Mouse (Mus musculus): ENCODE measurements at regions not wholly inside any gene's neighbourhood (a gene's known extent, or its start where the extent isn't known, plus 50 kb on each side); places are given as distances from the start of the nearest gene placed in this dataset.

- DNase-seq (ENCODE audit: low spot score in 2 of 2): no peak
Measured at GRCm38 (mm10) chr10:31076948-31077347, 234.3 kb upstream of the Hey2 start.

- no peak for DNase-seq (ENCODE audit: low spot score in 2 of 2)
Measured at GRCm38 (mm10) chr10:31076415-31076814, 233.8 kb upstream of the Hey2 start.

- DNase-seq (ENCODE audit: low spot score in 2 of 2): no peak
Measured at GRCm38 (mm10) chr10:31074004-31074645, 231.5 kb upstream of the Hey2 start.

GRCm38 (mm10) chr10:31068668-31069223, 226.1 kb upstream of the Hey2 start:
- DNase-seq (ENCODE audit: low spot score in 2 of 2): no peak

- DNase-seq (ENCODE audit: low spot score in 2 of 2): no peak
Measured at GRCm38 (mm10) chr10:31062732-31063131, 220.1 kb upstream of the Hey2 start.

GRCm38 (mm10) chr10:31053260-31053659, 210.7 kb upstream of the Hey2 start:
- no peak for DNase-seq (ENCODE audit: low spot score in 2 of 2)

- DNase-seq (ENCODE audit: low spot score in 2 of 2): no peak
Measured at GRCm38 (mm10) chr10:31051222-31051621, 208.6 kb upstream of the Hey2 start.

GRCm38 (mm10) chr10:31049352-31049751, 206.8 kb upstream of the Hey2 start:
- no peak for DNase-seq (ENCODE audit: low spot score in 2 of 2)

- DNase-seq (ENCODE audit: low spot score in 2 of 2): no peak
Measured at GRCm38 (mm10) chr10:31035611-31036010, 193.0 kb upstream of the Hey2 start.

GRCm38 (mm10) chr10:31034782-31035181, 192.2 kb upstream of the Hey2 start:
- DNase-seq (ENCODE audit: low spot score in 2 of 2): no peak

- no peak for DNase-seq (ENCODE audit: low spot score in 2 of 2)
Measured at GRCm38 (mm10) chr10:31030676-31031075, 188.1 kb upstream of the Hey2 start.

- no peak for DNase-seq (ENCODE audit: low spot score in 2 of 2)
Measured at GRCm38 (mm10) chr10:31026440-31026839, 183.8 kb upstream of the Hey2 start.

- no peak for DNase-seq (ENCODE audit: low spot score in 2 of 2)
Measured at GRCm38 (mm10) chr10:31012669-31013358, 170.2 kb upstream of the Hey2 start.

- DNase-seq (ENCODE audit: low spot score in 2 of 2): no peak
Measured at GRCm38 (mm10) chr10:31009955-31010254, 167.3 kb upstream of the Hey2 start.

GRCm38 (mm10) chr10:31009128-31009954, 166.7 kb upstream of the Hey2 start:
- DNase-seq (ENCODE audit: low spot score in 2 of 2): no peak

GRCm38 (mm10) chr10:30998163-30998944, 155.8 kb upstream of the Hey2 start:
- DNase-seq (ENCODE audit: low spot score in 2 of 2): no peak

- no peak for DNase-seq (ENCODE audit: low spot score in 2 of 2)
Measured at GRCm38 (mm10) chr10:30992167-30992566, 149.6 kb upstream of the Hey2 start.

- peak in 1 of 2 experiments; percentile 17 for DNase-seq (ENCODE audit: low spot score in 2 of 2)
Measured at GRCm38 (mm10) chr10:30980279-30980968, 137.8 kb upstream of the Hey2 start.

- DNase-seq (ENCODE audit: low spot score in 2 of 2): no peak
Measured at GRCm38 (mm10) chr10:30979766-30980165, 137.2 kb upstream of the Hey2 start.

GRCm38 (mm10) chr10:30966176-30966575, 123.6 kb upstream of the Hey2 start:
- DNase-seq (ENCODE audit: low spot score in 2 of 2): peak in 1 of 2 experiments; percentile 31

- DNase-seq (ENCODE audit: low spot score in 2 of 2): no peak
Measured at GRCm38 (mm10) chr10:30953825-30954224, 111.2 kb upstream of the Hey2 start.

Data from heart, adult 9 months (tissue).